Comparison of ENCODE assay signal across 9 mouse cellular contexts in the genomic region with DNA sequence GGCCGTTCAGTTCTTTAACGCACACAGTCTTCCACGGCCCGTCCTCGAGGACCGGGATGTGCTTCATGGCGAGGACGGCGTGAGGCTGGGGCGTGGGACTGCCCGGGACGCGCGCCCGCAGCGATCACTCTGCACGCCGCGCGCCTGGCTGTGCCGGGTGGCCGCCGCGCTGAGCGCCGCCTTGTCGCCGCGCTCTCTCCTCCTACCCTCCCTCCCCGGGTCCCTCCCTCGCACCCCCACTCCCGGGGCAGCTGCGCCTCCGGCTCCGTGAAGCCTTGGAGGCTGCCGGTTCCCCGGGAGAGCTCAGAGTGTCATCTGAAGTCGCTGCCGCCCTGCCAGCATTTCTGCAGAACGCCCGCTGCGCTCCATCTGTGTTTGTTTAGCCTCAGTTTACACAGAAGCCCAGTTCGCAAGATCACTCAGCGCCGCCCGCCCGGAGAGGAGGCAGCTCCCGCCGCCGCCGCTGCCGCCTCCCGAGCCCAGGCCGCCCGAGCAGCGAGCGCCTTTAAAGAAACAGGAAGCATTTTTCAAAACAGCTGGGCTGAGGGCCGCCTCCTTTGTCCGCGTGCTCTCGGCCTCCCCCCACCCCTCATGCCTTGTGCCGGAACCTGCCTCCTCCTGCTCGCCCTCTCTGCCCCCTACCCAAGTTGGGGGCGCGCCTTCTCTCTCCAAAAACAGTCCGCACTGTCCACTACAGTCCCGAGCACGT. TPM values are rescaled to one million over a fixed set of nuclear protein-coding genes. Genes with fewer than 3 reads are reported as not detected.
A peak's percentile ranks its signal among the peaks of the same experiment; 100 is the strongest.
DNase-seq lines count a peak whose midpoint lies in the region; ATAC-seq lines count a peak whose summit lies in the region.
"Had no signal": no experiment of that assay in that cellular context is flagged by ENCODE, and none has a peak within 500 bp of the region (broad histone marks: within the 10 kb centered on the region; RNA-seq: fewer than 3 reads in every experiment).

Gene Atoh8, minus strand, starts transcription at position 480 of the 709 bp plus-strand sequence.

- WGBS in hindbrain, embryonic 15.5 days: 1% methylated on average over 63 of the region's 68 CpGs
- WGBS in limb, embryonic 10.5 days: under 1% methylated on average over 68 of the region's 68 CpGs
- under 1% methylated on average over 68 of the region's 68 CpGs for WGBS in midbrain, embryonic 10.5 days

- ATAC-seq in hindbrain, embryonic 15.5 days (ENCODE audit: low FRiP score, low read depth): peak; percentile 67

- peak within 1 kb of the TSS; percentile 49 for H3K9ac ChIP-seq in hindbrain, embryonic 15.5 days

- H3K27ac ChIP-seq in hindbrain, embryonic 15.5 days (replicated peaks): peak within 1 kb of the TSS; percentile 54
- peak within 1 kb of the TSS; percentile 91 for H3K27ac ChIP-seq in limb, embryonic 10.5 days
- peak within 1 kb of the TSS; percentile 88 for H3K27ac ChIP-seq in midbrain, embryonic 10.5 days (replicated peaks)

- H3K36me3 ChIP-seq in hindbrain, embryonic 15.5 days: no peaks in the 10 kb centered on the region
- H3K36me3 ChIP-seq in limb, embryonic 10.5 days: no peaks in the 10 kb centered on the region
- H3K36me3 ChIP-seq in midbrain, embryonic 10.5 days: no peaks in the 10 kb centered on the region
- H3K36me3 ChIP-seq in splenic B cell, adult 2 months (ENCODE audit: control insufficient read depth, insufficient read depth, low read length, poor library complexity, severe bottlenecking): no peaks in the 10 kb centered on the region
- H3K36me3 ChIP-seq: G1E had no signal

- H3K4me3 ChIP-seq in hindbrain, embryonic 15.5 days: peak within 1 kb of the TSS; percentile 57
- peak within 1 kb of the TSS; percentile 70 for H3K4me3 ChIP-seq in limb, embryonic 10.5 days
- peak within 1 kb of the TSS; percentile 74 for H3K4me3 ChIP-seq in midbrain, embryonic 10.5 days

- H3K4me1 ChIP-seq in hindbrain, embryonic 15.5 days (replicated peaks): peaks cover 46% of the 10 kb centered on the region
- H3K4me1 ChIP-seq in limb, embryonic 10.5 days: peaks cover 73% of the 10 kb centered on the region
- peaks cover 78% of the 10 kb centered on the region for H3K4me1 ChIP-seq in midbrain, embryonic 10.5 days

- peak within 1 kb of the TSS; percentile 100 for H3K4me2 ChIP-seq in hindbrain, embryonic 15.5 days

- H3K27me3 ChIP-seq in hindbrain, embryonic 15.5 days: peaks cover 49% of the 10 kb centered on the region
- H3K27me3 ChIP-seq in limb, embryonic 10.5 days (ENCODE audit: low read depth, poor library complexity, severe bottlenecking): peaks cover 57% of the 10 kb centered on the region
- peaks cover 100% of the 10 kb centered on the region for H3K27me3 ChIP-seq in midbrain, embryonic 10.5 days (ENCODE audit: low read depth, poor library complexity, severe bottlenecking)
- no peaks in the 10 kb centered on the region for H3K27me3 ChIP-seq in splenic B cell, adult 2 months (ENCODE audit: control insufficient read depth, insufficient read depth, low read length, poor library complexity, severe bottlenecking)

- peak; percentile 31 for DNase-seq in layer of hippocampus, adult 11-12 months (ENCODE audit: low spot score)
- no peak for DNase-seq in layer of hippocampus, adult 9-10 months (ENCODE audit: low spot score)
- DNase-seq in cerebellum, postnatal 14 days: peak; percentile 69 to 78
- DNase-seq in gastrocnemius, postnatal 10 days: peak; percentile 65
- peak; percentile 83 for DNase-seq in limb, embryonic 10.5 days (ENCODE audit: low spot score)
- peak; percentile 81 for DNase-seq in midbrain, embryonic 10.5 days (ENCODE audit: low spot score)
- peak; percentile 34 for DNase-seq in splenic B cell, adult 2 months (ENCODE audit: low read depth, low spot score)

- no peaks in the 10 kb centered on the region for H3K9me3 ChIP-seq in hindbrain, embryonic 15.5 days
- no peaks in the 10 kb centered on the region for H3K9me3 ChIP-seq in limb, embryonic 10.5 days (replicated peaks)
- H3K9me3 ChIP-seq in midbrain, embryonic 10.5 days (replicated peaks): no peaks in the 10 kb centered on the region

RNA-seq across cellular contexts. Expression of gene Atoh8, which starts in this region (rescaled TPM):
- total RNA-seq in gastrocnemius, postnatal 10 days (2021): 1 to 10 TPM; 4.0 to 4.6 TPM
- 3.7 and 4.2 TPM in 2 replicates for polyA plus RNA-seq in hindbrain, embryonic 15.5 days (2015; fragmentation: Nextera tagmentation; extraction: Ambion mirVana)
- polyA plus RNA-seq in limb, embryonic 10.5 days (2016; fragmentation: Nextera tagmentation; extraction: Ambion mirVana): 24.9 and 28.0 TPM in 2 replicates
- polyA plus RNA-seq in midbrain, embryonic 10.5 days (2016; fragmentation: Nextera tagmentation; extraction: Ambion mirVana): 9.2 and 11.2 TPM in 2 replicates
- total RNA-seq: G1E had no signal
